Mouse (Mus musculus): ENCODE measurements around the gene Gpcpd1. TPM values are rescaled to one million over a fixed set of nuclear protein-coding genes. Genes with fewer than 3 reads are reported as not detected.
A peak's percentile ranks its signal among the peaks of the same experiment; 100 is the strongest.

The Gpcpd1 gene
- total and polyA plus RNA-seq, 2 experiments from 2014 or later = 55.7 to 84.0 TPM

- Histone ChIP-seq H3K9ac (replicated peaks; ENCODE audit: low read length, poor library complexity, severe bottlenecking) (no peak overlapping the region), H3K4me3 (ENCODE audit: low read depth, low read length) (no peak overlapping the region), H3K36me3 (ENCODE audit: insufficient read depth, low read length) (no peaks in the 10 kb centered on the region), H3K27ac (ENCODE audit: low read depth, low read length) (no peak overlapping the region), H3K9me3 (ENCODE audit: low read length) (no peaks in the 10 kb centered on the region), H3K27me3 (ENCODE audit: insufficient read depth, low read length) (no peaks in the 10 kb centered on the region), H3K4me1 (ENCODE audit: insufficient read depth, low read length) (no peaks in the 10 kb centered on the region), H3K4me2 (ENCODE audit: low read depth, low read length, poor library complexity, severe bottlenecking) (no peak overlapping the region)
- DNase-seq (ENCODE audit: low spot score) (peak; percentile 43), ATAC-seq (ENCODE audit: low FRiP score) (no peak)
- WGBS = 65% methylated on average over 6 of the region's 6 CpGs
- TF ChIP-seq CTCF (IDR thresholded peaks at IDR 0.05) = no peak
Measured at GRCm38 (mm10) chr2:132514353-132514752, 73.2 kb downstream of the Gpcpd1 start.

GRCm38 (mm10) chr2:132513371-132514181 is 74.0 kb downstream of the Gpcpd1 start:
- H3K4me1 ChIP-seq (ENCODE audit: insufficient read depth, low read length) = no peaks in the 10 kb centered on the region
- 60% methylated on average over 12 of the region's 12 CpGs for WGBS
- no peak overlapping the region for H3K9ac ChIP-seq (replicated peaks; ENCODE audit: low read length, poor library complexity, severe bottlenecking)
- H3K4me3 ChIP-seq (ENCODE audit: low read depth, low read length) = no peak overlapping the region
- H3K27me3 ChIP-seq (ENCODE audit: insufficient read depth, low read length) = no peaks in the 10 kb centered on the region
- no peak overlapping the region for H3K4me2 ChIP-seq (ENCODE audit: low read depth, low read length, poor library complexity, severe bottlenecking)
- no peak for DNase-seq (ENCODE audit: low spot score)
- H3K36me3 ChIP-seq (ENCODE audit: insufficient read depth, low read length) = no peaks in the 10 kb centered on the region
- ATAC-seq (ENCODE audit: low FRiP score) = no peak
- H3K9me3 ChIP-seq (ENCODE audit: low read length) = no peaks in the 10 kb centered on the region
- no peak overlapping the region for H3K27ac ChIP-seq (ENCODE audit: low read depth, low read length)
- no peak for TF ChIP-seq CTCF (IDR thresholded peaks at IDR 0.05)

GRCm38 (mm10) chr2:132512977-132513351 is 74.6 kb downstream of the Gpcpd1 start:
- TF ChIP-seq CTCF (IDR thresholded peaks at IDR 0.05) = no peak
- Histone ChIP-seq H3K4me1 (ENCODE audit: insufficient read depth, low read length) (no peaks in the 10 kb centered on the region), H3K36me3 (ENCODE audit: insufficient read depth, low read length) (no peaks in the 10 kb centered on the region), H3K9me3 (ENCODE audit: low read length) (no peaks in the 10 kb centered on the region), H3K9ac (replicated peaks; ENCODE audit: low read length, poor library complexity, severe bottlenecking) (no peak overlapping the region), H3K4me3 (ENCODE audit: low read depth, low read length) (no peak overlapping the region), H3K27ac (ENCODE audit: low read depth, low read length) (no peak overlapping the region), H3K4me2 (ENCODE audit: low read depth, low read length, poor library complexity, severe bottlenecking) (no peak overlapping the region), H3K27me3 (ENCODE audit: insufficient read depth, low read length) (no peaks in the 10 kb centered on the region)
- ATAC-seq (ENCODE audit: low FRiP score) = no peak
- WGBS = 75% methylated on average over 11 of the region's 11 CpGs
- no peak for DNase-seq (ENCODE audit: low spot score)

GRCm38 (mm10) chr2:132512051-132512976 is 75.2 kb downstream of the Gpcpd1 start:
- H3K4me1 ChIP-seq (ENCODE audit: insufficient read depth, low read length) = no peaks in the 10 kb centered on the region
- TF ChIP-seq CTCF (IDR thresholded peaks at IDR 0.05) = no peak
- H3K4me3 ChIP-seq (ENCODE audit: low read depth, low read length) = no peak overlapping the region
- DNase-seq (ENCODE audit: low spot score) (no peak), ATAC-seq (ENCODE audit: low FRiP score) (peak; percentile 35; the same call in 1 of the 2 replicates)
- H3K27me3 ChIP-seq (ENCODE audit: insufficient read depth, low read length) = no peaks in the 10 kb centered on the region
- no peaks in the 10 kb centered on the region for H3K9me3 ChIP-seq (ENCODE audit: low read length)
- H3K36me3 ChIP-seq (ENCODE audit: insufficient read depth, low read length) = no peaks in the 10 kb centered on the region
- H3K27ac ChIP-seq (ENCODE audit: low read depth, low read length) = no peak overlapping the region
- H3K9ac ChIP-seq (replicated peaks; ENCODE audit: low read length, poor library complexity, severe bottlenecking) = no peak overlapping the region
- no peak overlapping the region for H3K4me2 ChIP-seq (ENCODE audit: low read depth, low read length, poor library complexity, severe bottlenecking)
- WGBS = 39% methylated on average over 19 of the region's 19 CpGs

- H3K9me3 ChIP-seq (ENCODE audit: low read length) = no peaks in the 10 kb centered on the region
- no peak overlapping the region for H3K4me2 ChIP-seq (ENCODE audit: low read depth, low read length, poor library complexity, severe bottlenecking)
- no peak overlapping the region for H3K27ac ChIP-seq (ENCODE audit: low read depth, low read length)
- H3K27me3 ChIP-seq (ENCODE audit: insufficient read depth, low read length) = no peaks in the 10 kb centered on the region
- TF ChIP-seq CTCF (IDR thresholded peaks at IDR 0.05) = no peak
- 85% methylated on average over 5 of the region's 7 CpGs for WGBS
- DNase-seq (ENCODE audit: low spot score) (no peak), ATAC-seq (ENCODE audit: low FRiP score) (no peak)
- H3K4me1 ChIP-seq (ENCODE audit: insufficient read depth, low read length) = no peaks in the 10 kb centered on the region
- H3K36me3 ChIP-seq (ENCODE audit: insufficient read depth, low read length) = no peaks in the 10 kb centered on the region
- H3K9ac ChIP-seq (replicated peaks; ENCODE audit: low read length, poor library complexity, severe bottlenecking) = no peak overlapping the region
- H3K4me3 ChIP-seq (ENCODE audit: low read depth, low read length) = no peak overlapping the region
Measured at GRCm38 (mm10) chr2:132511011-132511818, 76.3 kb downstream of the Gpcpd1 start.

All from midbrain, postnatal 0 days (tissue).